Mouse (Mus musculus): ENCODE results near the gene Gm20388. TPM values are rescaled to one million over a fixed set of nuclear protein-coding genes. Genes with fewer than 3 reads are reported as not detected.

Gene Gm20388
- polyA plus RNA-seq, 1 experiment from 2014 or later: not detected

DNA sequence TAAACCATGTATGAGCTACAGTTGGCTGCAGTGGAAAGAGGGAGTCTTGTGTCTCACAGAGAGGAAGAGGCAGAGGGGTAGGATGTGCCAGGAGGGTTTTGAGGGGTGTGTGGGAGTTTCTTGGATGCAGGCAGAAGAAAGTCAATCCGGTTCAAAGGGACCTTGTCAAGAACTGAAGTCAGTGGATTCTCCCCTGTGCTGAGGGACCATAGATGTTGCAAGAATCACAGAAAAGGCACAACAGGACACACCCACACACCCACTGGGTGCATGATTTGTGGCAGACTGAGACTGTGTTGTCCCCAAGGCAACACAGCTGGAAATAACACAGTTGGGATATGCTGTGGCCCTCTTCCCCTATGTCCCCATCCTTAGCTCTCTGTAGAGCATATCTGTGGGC lies 526.6 kb downstream of the Gm20388 start:
- 85% methylated on average over 1 of the region's 1 CpGs for WGBS
- Histone ChIP-seq H3K27me3 (peaks cover 11% of the 10 kb centered on the region), H3K36me3 (no peaks in the 10 kb centered on the region), H3K4me1 (peaks cover 50% of the 10 kb centered on the region), H3K9me3 (no peaks in the 10 kb centered on the region), H3K27ac (0 out of 2 replicates have a peak overlapping the region, but pooled peaks have one; percentile 31), H3K4me3 (no peak overlapping the region), H3K9ac (no peak overlapping the region), H3K4me2 (replicated peaks) (no peak overlapping the region)
- no peak for ATAC-seq (ENCODE audit: insufficient number of reproducible peaks, insufficient read depth, low FRiP score, low TSS enrichment)

GRCm38 (mm10) chr8:120437666-120438395 lies 527.2 kb downstream of the Gm20388 start:
- no peak for ATAC-seq (ENCODE audit: insufficient number of reproducible peaks, insufficient read depth, low FRiP score, low TSS enrichment)
- H3K27ac ChIP-seq: 0 out of 2 replicates have a peak overlapping the region, but pooled peaks have one; percentile 31

GRCm38 (mm10) chr8:120439309-120439708 lies 528.7 kb downstream of the Gm20388 start:
- Histone ChIP-seq H3K4me3 (no peak overlapping the region), H3K4me1 (peaks cover 52% of the 10 kb centered on the region), H3K36me3 (no peaks in the 10 kb centered on the region), H3K9ac (no peak overlapping the region), H3K9me3 (no peaks in the 10 kb centered on the region), H3K27me3 (peaks cover 11% of the 10 kb centered on the region), H3K4me2 (replicated peaks) (peak overlapping the region; percentile 20; the same call in 1 of the 2 replicates), H3K27ac (no peak overlapping the region)
- ATAC-seq (ENCODE audit: insufficient number of reproducible peaks, insufficient read depth, low FRiP score, low TSS enrichment): 0 out of 2 replicates have a peak, but pooled peaks have one; percentile 44
- 6% methylated on average over 19 of the region's 19 CpGs for WGBS

More at GRCm38 (mm10) chr8:120437666-120438395, 527.2 kb downstream of the Gm20388 start:
- Histone ChIP-seq H3K4me1 (peaks cover 52% of the 10 kb centered on the region), H3K4me3 (no peak overlapping the region), H3K27me3 (peaks cover 11% of the 10 kb centered on the region), H3K4me2 (replicated peaks) (no peak overlapping the region), H3K36me3 (no peaks in the 10 kb centered on the region), H3K9me3 (no peaks in the 10 kb centered on the region), H3K9ac (peak overlapping the region; percentile 12; the same call in 1 of the 2 replicates)
- 66% methylated on average over 21 of the region's 21 CpGs for WGBS

DNA sequence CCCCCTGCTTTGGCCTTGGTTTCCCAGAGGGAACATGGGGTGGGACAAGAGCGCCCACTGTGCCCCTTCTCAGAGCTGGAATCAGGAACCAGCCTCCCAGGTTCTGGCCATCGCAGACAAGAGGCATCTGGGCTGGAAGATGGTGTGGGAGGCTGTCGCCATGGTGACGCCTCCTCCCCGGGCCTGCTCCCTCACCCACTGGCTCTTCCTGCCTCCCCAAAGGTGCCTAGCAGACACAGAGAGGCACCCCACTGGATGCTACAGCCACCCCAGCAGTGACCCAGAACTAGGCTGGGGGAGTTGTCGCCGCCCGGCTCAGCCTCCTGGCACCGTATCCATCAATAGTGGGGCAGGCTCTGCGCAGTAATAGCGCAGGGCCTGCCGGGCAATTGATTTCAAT lies 530.1 kb downstream of the Gm20388 start:
- Histone ChIP-seq H3K9me3 (no peaks in the 10 kb centered on the region), H3K36me3 (no peaks in the 10 kb centered on the region), H3K27me3 (peaks cover 11% of the 10 kb centered on the region), H3K4me2 (replicated peaks) (no peak overlapping the region), H3K4me3 (no peak overlapping the region), H3K9ac (no peak overlapping the region), H3K4me1 (peaks cover 57% of the 10 kb centered on the region), H3K27ac (no peak overlapping the region)
- WGBS: 76% methylated on average over 12 of the region's 12 CpGs
- ATAC-seq (ENCODE audit: insufficient number of reproducible peaks, insufficient read depth, low FRiP score, low TSS enrichment): no peak

GRCm38 (mm10) chr8:120441637-120442036 lies 531.0 kb downstream of the Gm20388 start:
- peaks cover 11% of the 10 kb centered on the region for H3K27me3 ChIP-seq
- 72% methylated on average over 6 of the region's 6 CpGs for WGBS
- H3K4me1 ChIP-seq: peaks cover 50% of the 10 kb centered on the region

GRCm38 (mm10) chr8:120442306-120443003 lies 531.8 kb downstream of the Gm20388 start:
- Histone ChIP-seq H3K9me3 (no peaks in the 10 kb centered on the region), H3K4me2 (replicated peaks) (no peak overlapping the region), H3K27me3 (peaks cover 10% of the 10 kb centered on the region), H3K4me3 (no peak overlapping the region), H3K36me3 (no peaks in the 10 kb centered on the region), H3K27ac (no peak overlapping the region), H3K9ac (no peak overlapping the region), H3K4me1 (peaks cover 43% of the 10 kb centered on the region)
- no peak for ATAC-seq (ENCODE audit: insufficient number of reproducible peaks, insufficient read depth, low FRiP score, low TSS enrichment)
- 65% methylated on average over 4 of the region's 4 CpGs for WGBS

More at GRCm38 (mm10) chr8:120441637-120442036, 531.0 kb downstream of the Gm20388 start:
- ATAC-seq (ENCODE audit: insufficient number of reproducible peaks, insufficient read depth, low FRiP score, low TSS enrichment): no peak
- Histone ChIP-seq H3K36me3 (no peaks in the 10 kb centered on the region), H3K4me2 (replicated peaks) (no peak overlapping the region), H3K4me3 (no peak overlapping the region), H3K9ac (no peak overlapping the region), H3K27ac (no peak overlapping the region), H3K9me3 (no peaks in the 10 kb centered on the region)

- H3K9ac ChIP-seq: no peak overlapping the region
- no peak overlapping the region for H3K4me2 ChIP-seq (replicated peaks)
- no peaks in the 10 kb centered on the region for H3K36me3 ChIP-seq
- no peak overlapping the region for H3K27ac ChIP-seq
- WGBS: 65% methylated on average over 10 of the region's 10 CpGs
- ATAC-seq (ENCODE audit: insufficient number of reproducible peaks, insufficient read depth, low FRiP score, low TSS enrichment): no peak
- H3K4me3 ChIP-seq: no peak overlapping the region
- no peaks in the 10 kb centered on the region for H3K9me3 ChIP-seq
- H3K4me1 ChIP-seq: peaks cover 45% of the 10 kb centered on the region
- peaks cover 7% of the 10 kb centered on the region for H3K27me3 ChIP-seq
These were observed 534.6 kb downstream of the Gm20388 start for GRCm38 (mm10) chr8:120445249-120445648.

DNA sequence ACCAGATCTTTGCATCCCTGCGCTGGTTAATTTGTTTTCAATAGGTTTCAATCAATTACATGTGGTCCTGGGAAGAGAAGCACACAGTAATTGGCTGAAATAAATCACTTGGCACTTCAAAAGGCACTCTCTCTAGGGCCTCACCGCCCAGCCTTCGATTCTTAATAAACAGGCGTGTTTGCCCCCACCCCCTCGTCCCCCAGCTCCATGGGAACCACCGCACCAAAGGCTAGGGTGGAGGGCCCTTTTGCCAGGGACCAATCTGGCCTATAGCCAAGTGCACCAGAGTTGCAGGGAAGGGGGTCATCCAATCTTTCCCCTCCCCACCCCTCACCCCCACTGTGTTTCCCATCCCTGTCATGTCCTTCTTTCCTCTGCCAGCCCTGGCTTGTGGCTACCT lies 537.5 kb downstream of the Gm20388 start:
- H3K4me3 ChIP-seq: no peak overlapping the region
- H3K4me2 ChIP-seq (replicated peaks): no peak overlapping the region
- WGBS: 57% methylated on average over 6 of the region's 6 CpGs
- peaks cover 12% of the 10 kb centered on the region; the same call in 1 of the 2 replicates for H3K27me3 ChIP-seq
- no peak for ATAC-seq (ENCODE audit: insufficient number of reproducible peaks, insufficient read depth, low FRiP score, low TSS enrichment)
- no peaks in the 10 kb centered on the region for H3K9me3 ChIP-seq
- no peak overlapping the region for H3K27ac ChIP-seq
- peaks cover 30% of the 10 kb centered on the region for H3K4me1 ChIP-seq
- no peak overlapping the region for H3K9ac ChIP-seq
- H3K36me3 ChIP-seq: no peaks in the 10 kb centered on the region

GRCm38 (mm10) chr8:120449139-120449538 lies 538.5 kb downstream of the Gm20388 start:
- no peak overlapping the region for H3K9ac ChIP-seq
- H3K27me3 ChIP-seq: peaks cover 12% of the 10 kb centered on the region; the same call in 1 of the 2 replicates
- ATAC-seq (ENCODE audit: insufficient number of reproducible peaks, insufficient read depth, low FRiP score, low TSS enrichment): no peak
- no peaks in the 10 kb centered on the region for H3K36me3 ChIP-seq
- H3K4me2 ChIP-seq (replicated peaks): no peak overlapping the region
- no peak overlapping the region for H3K4me3 ChIP-seq
- WGBS: 75% methylated on average over 4 of the region's 4 CpGs
- no peaks in the 10 kb centered on the region for H3K9me3 ChIP-seq
- H3K4me1 ChIP-seq: peaks cover 30% of the 10 kb centered on the region
- no peak overlapping the region for H3K27ac ChIP-seq

- peak overlapping the region; percentile 15; the same call in 1 of the 2 replicates for H3K9ac ChIP-seq
- H3K36me3 ChIP-seq: no peaks in the 10 kb centered on the region
- WGBS: 14% methylated on average over 17 of the region's 17 CpGs
- H3K27ac ChIP-seq: 0 out of 2 replicates have a peak overlapping the region, but pooled peaks have one; percentile 23
- peak overlapping the region; percentile 30 for H3K4me2 ChIP-seq (replicated peaks)
- H3K4me3 ChIP-seq: no peak overlapping the region
- peaks cover 12% of the 10 kb centered on the region; the same call in 1 of the 2 replicates for H3K27me3 ChIP-seq
- H3K9me3 ChIP-seq: no peaks in the 10 kb centered on the region
- H3K4me1 ChIP-seq: peaks cover 30% of the 10 kb centered on the region
- ATAC-seq (ENCODE audit: insufficient number of reproducible peaks, insufficient read depth, low FRiP score, low TSS enrichment): no peak
These were observed 539.0 kb downstream of the Gm20388 start for GRCm38 (mm10) chr8:120449608-120450031.

- Histone ChIP-seq H3K4me2 (replicated peaks) (no peak overlapping the region), H3K9ac (no peak overlapping the region), H3K9me3 (no peaks in the 10 kb centered on the region), H3K27ac (no peak overlapping the region), H3K36me3 (no peaks in the 10 kb centered on the region), H3K4me1 (peaks cover 38% of the 10 kb centered on the region), H3K4me3 (no peak overlapping the region), H3K27me3 (peaks cover 12% of the 10 kb centered on the region; the same call in 1 of the 2 replicates)
- ATAC-seq (ENCODE audit: insufficient number of reproducible peaks, insufficient read depth, low FRiP score, low TSS enrichment): no peak
- WGBS: 85% methylated on average over 2 of the region's 2 CpGs
These were observed 541.5 kb downstream of the Gm20388 start for GRCm38 (mm10) chr8:120452111-120452510.
